Mouse (Mus musculus) lung, adult 2 months (tissue): ENCODE results near the gene Cers3.

Source experiments
- CTCF ChIP-seq: fragments of 200-500 bp; IDR thresholded peaks from 2 replicates; pipeline ENCODE4 v1.5.1; 2011; ENCODE audit warnings: mild to moderate bottlenecking, low read length, control low read depth; ENCODE audit not compliant: insufficient read depth
- POLR2A ChIP-seq: fragments of 200-500 bp; IDR thresholded peaks from 2 replicates; pipeline ENCODE4 v1.6.1; 2011; ENCODE audit warnings: low read depth, mild to moderate bottlenecking, control low read depth, low read length, borderline replicate concordance; ENCODE audit errors: extremely low read depth

- no peak for TF ChIP-seq CTCF
- TF ChIP-seq POLR2A: no peak
These were observed 57.5 kb downstream of the Cers3 start for GRCm38 (mm10) chr7:66800784-66801183.
